Mouse (Mus musculus) CD4-positive, CD25-positive, alpha-beta regulatory T cell (primary cell): Measurements from ENCODE around the gene Mptx1. TPM values are rescaled to one million over a fixed set of nuclear protein-coding genes. Genes with fewer than 3 reads are reported as not detected.

Source experiments
- polyA plus RNA-seq: library from polyadenylated mRNA; unstranded; fragments of 100-300 nt; shearing (Covaris generic); gene quantifications from one replicate; pipeline ENCODE4 v1.2.1, GENCODE M21; 2017

Gene Mptx1
- polyA plus RNA-seq = not detected

DNA sequence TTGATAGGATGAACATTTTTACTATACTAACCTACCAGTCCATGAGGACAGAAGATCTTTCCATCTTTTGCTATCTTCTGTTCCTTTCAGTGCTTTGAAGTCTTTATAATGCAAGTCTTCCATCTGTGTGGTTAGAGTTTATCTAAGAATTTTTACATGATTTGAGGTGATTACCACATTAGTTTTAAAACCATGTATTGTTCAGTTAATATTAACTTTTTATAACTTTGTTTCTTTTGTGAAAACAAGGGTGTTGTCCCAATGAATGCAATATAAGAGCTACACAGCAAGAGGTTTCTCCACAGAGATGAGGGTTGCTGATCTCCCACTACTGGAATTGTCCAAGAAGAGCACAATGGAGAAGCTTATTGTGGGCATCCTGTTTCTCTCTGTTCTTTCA lies at the start of gene Mptx1:
Gene Mptx1, plus strand, starts transcription at position 301 of the 400 bp plus-strand sequence.

DNA sequence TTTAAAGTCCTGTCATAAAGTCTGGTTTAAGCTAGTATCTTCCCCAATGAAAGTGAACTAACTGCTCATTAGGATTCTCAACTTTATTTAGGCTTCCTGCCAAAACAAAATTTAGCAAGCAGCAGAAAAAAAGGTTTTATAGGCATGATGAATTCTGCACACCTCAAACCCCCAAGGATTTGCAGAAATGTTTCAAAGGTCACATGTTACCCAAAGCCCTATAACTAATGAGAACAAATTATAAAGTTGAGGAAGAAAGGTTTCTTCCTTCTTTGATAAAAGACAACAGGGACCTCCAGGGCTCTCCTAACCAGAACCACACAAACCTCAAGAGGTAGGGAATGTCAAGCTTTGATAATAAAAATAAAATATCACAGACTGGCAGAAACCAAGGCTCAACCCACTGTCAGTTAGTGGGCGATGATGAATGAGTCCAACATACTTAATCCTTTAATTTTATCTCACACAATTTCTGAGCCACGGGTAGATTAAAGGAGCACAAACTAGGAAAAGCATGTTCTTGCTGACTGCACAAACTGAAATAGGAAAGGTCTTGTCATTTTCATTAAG lies 34.6 kb downstream of the Mptx1 start, which contains the start of gene Olfr417:
Gene Olfr417, plus strand, starts transcription at position 241 of the 570 bp plus-strand sequence.

Other genes starting within 250 kb of the Mptx1 start
- not detected for gene Olfr429, start 246.2 kb upstream of the Mptx1 start, polyA plus RNA-seq
- not detected for gene Olfr427, start 233.6 kb upstream of the Mptx1 start, polyA plus RNA-seq
- gene Olfr231, start 209.4 kb upstream of the Mptx1 start, polyA plus RNA-seq = not detected
- not detected for gene Olfr424, start 199.0 kb upstream of the Mptx1 start, polyA plus RNA-seq
- not detected for gene Olfr420, start 174.9 kb upstream of the Mptx1 start, polyA plus RNA-seq
- gene Spta1, start 157.7 kb upstream of the Mptx1 start, polyA plus RNA-seq = not detected
- not detected for gene Olfr419, start 78.5 kb upstream of the Mptx1 start, polyA plus RNA-seq
- not detected for gene Olfr417, start 34.6 kb downstream of the Mptx1 start, polyA plus RNA-seq
- gene Olfr248, start 60.5 kb downstream of the Mptx1 start, polyA plus RNA-seq = not detected
- not detected for gene Olfr414, start 93.5 kb downstream of the Mptx1 start, polyA plus RNA-seq
- not detected for gene Olfr220, start 111.6 kb downstream of the Mptx1 start, polyA plus RNA-seq
- not detected for gene Fmn2, start 171.3 kb downstream of the Mptx1 start, polyA plus RNA-seq